Mouse (Mus musculus) forebrain, embryonic 14.5 days (tissue): ENCODE data around the gene Olfr1290. TPM values are rescaled to one million over a fixed set of nuclear protein-coding genes. Genes with fewer than 3 reads are reported as not detected.

Experiments
- polyA plus RNA-seq: library from polyadenylated mRNA; unstranded; fragments of >200 nt; fragmentation: Nextera tagmentation; extraction: Ambion mirVana; gene quantifications from 2 replicates; pipeline ENCODE4 v1.2.1, GENCODE M21; 2014

The Olfr1290 gene
- polyA plus RNA-seq, 1 experiment from 2014 or later: not detected

Other genes with a start within 250 kb of the Olfr1290 start
- gene Olfr1276, start 239.3 kb downstream of the Olfr1290 start, polyA plus RNA-seq: not detected in 2 replicates
- not detected in 2 replicates for gene Olfr1277, start 219.7 kb downstream of the Olfr1290 start, polyA plus RNA-seq
- gene Olfr1278, start 203.7 kb downstream of the Olfr1290 start, polyA plus RNA-seq: not detected in 2 replicates
- gene Olfr1279, start 193.2 kb downstream of the Olfr1290 start, polyA plus RNA-seq: not detected in 2 replicates
- gene Olfr1280, start 179.8 kb downstream of the Olfr1290 start, polyA plus RNA-seq: not detected in 2 replicates
- gene Olfr1281, start 167.3 kb downstream of the Olfr1290 start, polyA plus RNA-seq: not detected in 2 replicates
- gene Olfr1282, start 157.8 kb downstream of the Olfr1290 start, polyA plus RNA-seq: not detected in 2 replicates
- gene Olfr1283, start 127.0 kb downstream of the Olfr1290 start, polyA plus RNA-seq: not detected in 2 replicates
- gene Olfr1284, start 118.3 kb downstream of the Olfr1290 start, polyA plus RNA-seq: not detected in 2 replicates
- not detected in 2 replicates for gene Olfr1286, start 70.7 kb downstream of the Olfr1290 start, polyA plus RNA-seq
- not detected in 2 replicates for gene Olfr1287, start 44.7 kb downstream of the Olfr1290 start, polyA plus RNA-seq
- gene Olfr1288, start 19.7 kb downstream of the Olfr1290 start, polyA plus RNA-seq: not detected in 2 replicates
- gene Olfr1289, start 13.0 kb downstream of the Olfr1290 start, polyA plus RNA-seq: not detected in 2 replicates
- gene Olfr1291-ps1, start 3.4 kb upstream of the Olfr1290 start, polyA plus RNA-seq: not detected in 2 replicates
- not detected in 2 replicates for gene Olfr1293-ps, start 31.4 kb upstream of the Olfr1290 start, polyA plus RNA-seq
- not detected in 2 replicates for gene Olfr1294, start 46.5 kb upstream of the Olfr1290 start, polyA plus RNA-seq
- gene Olfr1295, start 75.9 kb upstream of the Olfr1290 start, polyA plus RNA-seq: not detected in 2 replicates
- not detected in 2 replicates for gene Olfr1297, start 132.7 kb upstream of the Olfr1290 start, polyA plus RNA-seq
- not detected in 2 replicates for gene Olfr1298, start 155.4 kb upstream of the Olfr1290 start, polyA plus RNA-seq
- gene Olfr1299, start 167.6 kb upstream of the Olfr1290 start, polyA plus RNA-seq: not detected in 2 replicates